Mouse (Mus musculus) brown adipose tissue, adult 24 weeks (tissue): ENCODE measurements at regions not wholly inside any gene's neighbourhood (a gene's known extent, or its start where the extent isn't known, plus 50 kb on each side); places are given as distances from the start of the nearest gene placed in this dataset.

Source experiments
- H3K27ac ChIP-seq: fragments of 200-500 bp; replicated peaks from 2 replicates; pipeline ENCODE4 v1.5.1; 2012; ENCODE audit warnings: low read depth, mild to moderate bottlenecking, low read length
- H3K4me1 ChIP-seq: fragments of 200-500 bp; 2 replicates; pipeline ENCODE4 v1.6.1; 2012; ENCODE audit warnings: low read length, mixed read lengths; ENCODE audit not compliant: control insufficient read depth, insufficient read depth, insufficient read length
- H3K4me3 ChIP-seq: fragments of 200-500 bp; 2 replicates; pipeline ENCODE4 v1.5.1; 2012; ENCODE audit warnings: low read depth, mild to moderate bottlenecking, low read length, moderate library complexity; ENCODE audit not compliant: insufficient read depth

DNA sequence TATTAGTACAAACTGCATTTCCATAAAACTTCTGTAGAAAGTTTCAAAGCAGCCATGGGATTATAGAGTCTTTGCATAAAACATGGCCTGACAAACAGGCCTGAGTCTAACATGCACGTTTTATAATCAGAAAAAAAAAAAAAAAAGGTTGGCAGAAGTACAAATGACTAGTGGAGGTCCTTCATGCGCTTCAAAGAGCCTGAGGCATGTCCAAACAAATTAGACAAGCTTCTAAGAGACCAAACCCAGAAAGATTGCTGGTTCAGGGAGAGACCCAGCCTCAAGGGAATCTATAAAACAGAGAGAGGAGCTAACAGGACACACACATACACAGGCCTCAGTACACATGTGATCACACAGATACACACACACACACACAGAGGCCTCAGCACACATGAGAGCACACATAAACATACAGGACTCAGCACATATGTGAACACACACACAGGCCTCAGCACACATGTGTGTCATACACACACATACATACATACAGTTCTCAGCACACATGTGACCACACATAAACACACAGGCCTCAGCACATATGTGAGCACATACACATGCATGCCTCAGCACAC, 57.0 kb upstream of the Gnaq start:
- no peaks in the 10 kb centered on the region for H3K4me1 ChIP-seq
- no peak overlapping the region for H3K4me3 ChIP-seq
- H3K27ac ChIP-seq = no peak overlapping the region

GRCm38 (mm10) chr19:16075026-16075425, 57.6 kb upstream of the Gnaq start:
- no peaks in the 10 kb centered on the region for H3K4me1 ChIP-seq
- no peak overlapping the region for H3K4me3 ChIP-seq
- H3K27ac ChIP-seq = no peak overlapping the region

GRCm38 (mm10) chr19:16067314-16067713, 65.3 kb upstream of the Gnaq start:
- Histone ChIP-seq H3K4me1 (no peaks in the 10 kb centered on the region), H3K4me3 (no peak overlapping the region), H3K27ac (no peak overlapping the region)

- no peak overlapping the region for H3K27ac ChIP-seq
- H3K4me1 ChIP-seq = no peaks in the 10 kb centered on the region
- H3K4me3 ChIP-seq = no peak overlapping the region
These were observed 67.7 kb upstream of the Gnaq start for GRCm38 (mm10) chr19:16064911-16065310.

DNA sequence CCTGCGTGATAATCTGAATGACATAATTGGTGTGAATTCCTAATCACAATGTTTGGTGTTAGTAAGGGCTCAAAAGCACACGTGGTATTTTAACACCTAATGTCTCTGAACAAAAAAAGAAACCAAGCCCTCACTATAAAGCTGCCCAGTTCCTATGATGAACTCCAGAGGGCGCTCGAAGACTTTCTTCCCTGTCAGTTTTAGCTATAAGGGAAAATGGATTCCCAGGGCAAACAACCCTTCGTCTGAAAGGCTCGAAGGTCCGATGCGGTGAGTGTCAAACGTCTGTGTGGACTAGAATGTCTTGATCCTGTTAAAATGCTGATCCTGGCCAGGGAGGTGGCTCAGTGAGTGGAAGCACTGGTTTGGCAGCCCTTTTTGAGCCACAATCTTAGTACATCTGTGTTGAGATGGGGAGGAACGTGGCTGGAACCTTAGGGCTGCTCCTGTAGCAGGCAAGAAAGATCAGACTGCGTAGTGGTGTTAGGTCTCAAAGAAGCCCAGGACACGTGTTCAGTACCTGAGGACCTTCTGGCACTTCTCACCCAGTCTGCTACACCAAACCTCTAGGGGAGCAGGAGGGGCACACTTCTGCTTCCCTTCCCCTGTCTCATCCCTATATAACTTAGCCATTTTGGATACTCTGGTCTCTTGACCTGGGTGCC, 68.6 kb upstream of the Gnaq start:
- no peaks in the 10 kb centered on the region for H3K4me1 ChIP-seq
- H3K27ac ChIP-seq = no peak overlapping the region
- peak overlapping the region; percentile 35 for H3K4me3 ChIP-seq

DNA sequence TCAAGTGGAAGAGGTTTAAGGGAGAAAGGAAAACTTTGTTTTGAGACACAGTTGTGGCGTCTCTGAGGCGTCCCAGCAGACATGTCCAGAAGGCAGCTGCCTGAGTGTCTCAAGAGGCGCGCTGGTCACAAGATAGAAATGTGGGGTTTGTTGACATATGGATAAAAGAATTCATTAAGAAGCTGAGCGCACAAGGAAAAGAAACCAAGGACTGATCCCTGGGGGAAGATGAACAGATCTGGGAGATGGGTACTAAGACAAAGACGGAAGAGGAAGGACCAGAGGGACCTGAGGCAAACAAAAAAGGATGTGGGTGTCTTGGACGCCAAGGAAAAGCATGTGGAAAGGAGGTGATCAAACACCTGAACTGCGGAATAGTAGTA, 69.1 kb upstream of the Gnaq start:
- H3K27ac ChIP-seq = no peak overlapping the region
- H3K4me3 ChIP-seq = no peak overlapping the region
- no peaks in the 10 kb centered on the region for H3K4me1 ChIP-seq

DNA sequence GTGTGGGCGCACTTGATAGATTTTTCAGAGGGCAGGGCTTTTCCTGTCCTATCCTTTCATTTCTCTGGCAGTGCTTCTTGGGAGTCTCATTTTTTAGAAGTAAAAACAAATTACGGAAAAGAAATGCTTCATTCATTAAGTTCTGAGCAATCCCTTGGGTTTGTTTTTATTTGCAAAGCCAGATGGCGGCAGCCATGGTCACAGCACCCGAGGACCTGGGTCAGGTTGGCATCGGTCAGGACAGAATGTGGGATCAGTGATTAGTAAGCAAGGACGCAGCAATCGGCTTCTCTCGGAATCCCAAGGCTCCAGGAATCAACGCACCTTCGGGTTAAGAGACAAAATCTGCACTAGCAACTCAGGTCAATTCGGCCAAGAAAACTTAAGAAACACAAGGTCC, 70.8 kb upstream of the Gnaq start:
- Histone ChIP-seq H3K4me1 (no peaks in the 10 kb centered on the region), H3K27ac (no peak overlapping the region), H3K4me3 (no peak overlapping the region)

DNA sequence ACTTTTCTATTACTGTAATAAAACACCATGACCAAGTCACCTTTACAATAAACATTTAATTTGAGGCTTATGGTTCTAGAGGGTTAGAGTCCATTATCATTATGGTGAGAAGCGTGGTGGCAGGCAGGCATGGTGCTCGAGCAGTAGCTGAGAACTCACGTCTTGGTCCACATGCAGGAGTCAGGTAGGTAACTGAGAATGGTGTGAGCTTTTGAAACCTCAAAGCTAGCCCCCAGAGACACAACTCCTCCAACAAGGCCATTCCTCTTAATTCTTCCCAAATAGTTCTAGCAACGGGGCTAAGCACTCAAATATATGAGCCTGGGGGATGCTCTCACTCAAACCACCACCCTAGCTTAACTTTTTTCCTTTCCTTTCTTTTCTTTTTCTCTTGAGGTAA, 73.6 kb upstream of the Gnaq start:
- H3K4me1 ChIP-seq = no peaks in the 10 kb centered on the region
- no peak overlapping the region for H3K27ac ChIP-seq
- no peak overlapping the region for H3K4me3 ChIP-seq

- no peaks in the 10 kb centered on the region; the same call in 1 of the 2 replicates for H3K4me1 ChIP-seq
- H3K4me3 ChIP-seq = peak overlapping the region; percentile 62
- H3K27ac ChIP-seq = peak overlapping the region; percentile 66
These were observed 65.6 kb upstream of the Cep78 start for GRCm38 (mm10) chr19:16050220-16051055.

DNA sequence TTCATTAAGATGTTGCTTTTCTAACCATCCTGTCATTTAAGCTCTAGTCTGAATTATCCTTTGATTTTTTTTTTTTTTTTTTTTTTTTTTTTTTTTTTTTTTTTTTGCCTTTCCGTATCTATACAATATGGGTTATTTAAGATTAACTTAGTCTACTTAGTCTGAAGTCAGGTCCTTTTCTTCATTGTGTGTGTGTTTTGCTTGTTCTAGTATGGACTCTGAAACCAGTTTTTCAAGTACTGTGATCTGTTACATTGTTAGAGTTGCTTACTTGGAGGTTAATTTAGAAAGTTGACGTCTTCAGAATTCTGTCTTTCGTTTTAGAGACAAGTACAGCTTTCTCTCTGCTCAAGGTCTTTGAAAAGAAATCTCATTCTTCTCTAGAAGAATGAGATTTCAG, 64.9 kb upstream of the Cep78 start:
- H3K4me1 ChIP-seq = no peaks in the 10 kb centered on the region; the same call in 1 of the 2 replicates
- H3K4me3 ChIP-seq = peak overlapping the region; percentile 62; the same call in 1 of the 2 replicates
- no peak overlapping the region for H3K27ac ChIP-seq

DNA sequence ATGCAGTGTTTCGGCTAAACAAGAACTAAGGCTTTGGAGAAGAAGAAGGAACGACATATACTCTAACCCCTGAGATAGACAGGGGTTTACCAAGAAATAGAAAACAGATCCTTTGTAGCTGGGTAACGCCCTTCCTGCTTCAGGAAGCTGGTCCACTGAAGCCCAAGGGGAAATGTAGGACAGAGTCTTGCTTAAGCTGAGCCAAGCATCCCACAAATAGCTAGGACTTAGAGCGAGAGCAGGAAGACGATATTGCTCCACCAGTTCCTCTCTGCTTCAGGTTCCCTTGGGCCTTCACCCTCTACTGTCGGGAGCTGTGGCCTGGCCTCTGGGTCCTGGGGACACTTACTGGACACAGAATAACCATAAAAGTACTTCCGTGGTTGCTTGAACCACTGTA, 62.2 kb upstream of the Cep78 start:
- H3K4me1 ChIP-seq = no peaks in the 10 kb centered on the region; the same call in 1 of the 2 replicates
- H3K4me3 ChIP-seq = no peak overlapping the region
- H3K27ac ChIP-seq = peak overlapping the region; percentile 34; the same call in 1 of the 2 replicates

DNA sequence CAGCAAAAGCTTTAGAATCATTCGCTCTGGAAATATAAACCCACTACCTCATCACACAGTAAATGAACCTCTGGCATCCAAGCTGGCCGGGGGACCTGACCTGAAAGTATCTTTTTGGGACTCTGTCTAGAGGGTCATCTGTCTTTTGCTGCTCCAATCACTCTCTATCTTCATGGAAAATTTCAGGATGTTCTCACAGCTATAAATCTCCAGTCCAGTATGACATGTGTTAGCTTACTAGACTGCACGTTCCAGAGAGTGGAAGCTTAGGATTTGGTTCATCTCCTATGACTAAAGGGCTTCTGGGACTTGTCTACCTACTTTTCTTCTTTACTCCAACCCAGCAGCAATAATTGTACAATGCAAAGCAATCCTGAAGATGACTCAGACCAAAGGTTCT, 60.5 kb upstream of the Cep78 start:
- Histone ChIP-seq H3K27ac (no peak overlapping the region), H3K4me1 (no peaks in the 10 kb centered on the region; the same call in 1 of the 2 replicates), H3K4me3 (no peak overlapping the region)

- no peaks in the 10 kb centered on the region; the same call in 1 of the 2 replicates for H3K4me1 ChIP-seq
- no peak overlapping the region for H3K27ac ChIP-seq
- no peak overlapping the region for H3K4me3 ChIP-seq
These were observed 59.4 kb upstream of the Cep78 start for GRCm38 (mm10) chr19:16044169-16044568.

GRCm38 (mm10) chr19:16043007-16043406, 58.2 kb upstream of the Cep78 start:
- H3K4me3 ChIP-seq = no peak overlapping the region
- H3K4me1 ChIP-seq = no peaks in the 10 kb centered on the region; the same call in 1 of the 2 replicates
- H3K27ac ChIP-seq = no peak overlapping the region

DNA sequence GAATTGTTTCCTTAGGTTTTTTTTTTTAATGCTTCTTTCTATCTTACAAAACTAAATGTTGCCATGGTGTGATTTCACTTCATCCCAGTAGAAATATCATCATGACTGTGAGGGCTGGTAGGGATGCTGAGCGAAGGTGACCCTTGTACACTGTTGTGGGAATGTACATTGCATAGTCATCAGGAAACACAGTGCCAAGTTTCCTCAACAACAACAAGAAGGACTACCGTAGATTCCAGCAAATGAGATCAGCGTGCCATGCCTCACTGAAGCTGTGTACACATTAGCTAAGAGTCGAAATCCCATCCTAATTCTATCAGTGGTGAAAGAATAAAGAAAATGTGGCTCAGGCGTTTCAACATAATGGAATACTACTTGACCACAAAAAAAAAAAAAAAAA, 57.1 kb upstream of the Cep78 start:
- Histone ChIP-seq H3K4me1 (no peaks in the 10 kb centered on the region; the same call in 1 of the 2 replicates), H3K27ac (no peak overlapping the region), H3K4me3 (no peak overlapping the region)
